12 mouse cellular contexts compared by ENCODE assay signal in genomic region chr8:92506436-92506835, GRCm38 (mm10).
A peak's percentile ranks its signal among the peaks of the same experiment; 100 is the strongest.
DNase-seq lines count a peak whose midpoint lies in the region; ATAC-seq and TF ChIP-seq lines count a peak whose summit lies in the region.
"Had no signal": no experiment of that assay in that cellular context is flagged by ENCODE, and none has a peak within 500 bp of the region (broad histone marks: within the 10 kb centered on the region; RNA-seq: fewer than 3 reads in every experiment).

No protein-coding gene starts in this region.

- no peak for ATAC-seq in limb, embryonic 14.5 days (ENCODE audit: low FRiP score, low read depth)

- H3K4me1 ChIP-seq in limb, embryonic 14.5 days (ENCODE audit: control insufficient read depth, insufficient read depth, low read length) = peaks cover 29% of the 10 kb centered on the region

- no peaks in the 10 kb centered on the region for H3K27me3 ChIP-seq in limb, embryonic 14.5 days (ENCODE audit: control insufficient read depth, insufficient read depth, low read length)
- H3K27me3 ChIP-seq: CH12.LX had no signal

- TF ChIP-seq POLR2A in limb, embryonic 14.5 days (IDR thresholded peaks at IDR 0.05; ENCODE audit: borderline replicate concordance, extremely low read depth, insufficient read depth, insufficient read length) = no peak

- WGBS in limb, embryonic 14.5 days = 63% methylated on average over 5 of the region's 5 CpGs

- no peaks in the 10 kb centered on the region for H3K9me3 ChIP-seq in limb, embryonic 14.5 days (ENCODE audit: control insufficient read depth, low read length)

- H3K27ac ChIP-seq in limb, embryonic 14.5 days (replicated peaks; ENCODE audit: low read depth, low read length) = 0 out of 2 replicates have a peak overlapping the region, but pooled peaks have one; percentile 40

- no peak overlapping the region for H3K9ac ChIP-seq in limb, embryonic 14.5 days (ENCODE audit: low read depth, low read length, severe bottlenecking)

- peak; percentile 14 for DNase-seq in adrenal gland, postnatal 14 days
- no peak for DNase-seq in adrenal gland, adult 8-10 months
- peak; percentile 22 to 23 for DNase-seq in kidney, postnatal 4 days
- no peak for DNase-seq in kidney, postnatal 14 days
- peak; percentile 15 for DNase-seq in right cerebral cortex, postnatal 4 days
- DNase-seq in right cerebral cortex, postnatal 36 days (ENCODE audit: low spot score in 2 of 2) = no peak
- no peak for DNase-seq in limb, embryonic 14.5 days (ENCODE audit: low spot score)
- DNase-seq in layer of hippocampus, adult 9-11 months = no peak
- DNase-seq: adrenal gland, postnatal 36 days; heart, adult 11 months; kidney, adult 2 months had no signal

- H3K36me3 ChIP-seq in limb, embryonic 14.5 days (ENCODE audit: control insufficient read depth, insufficient read depth, low read length) = no peaks in the 10 kb centered on the region

- no peak overlapping the region for H3K4me2 ChIP-seq in limb, embryonic 14.5 days (replicated peaks; ENCODE audit: low read depth, low read length, severe bottlenecking)

- no peak overlapping the region for H3K4me3 ChIP-seq in limb, embryonic 14.5 days (replicated peaks; ENCODE audit: low read length)

Comparison
In these comparisons a context has a peak if more than half of its experiments do, and no peak if none do; other contexts are left out.
1. DNase-seq: peak in adrenal gland, postnatal 14 days (single experiment), kidney, postnatal 4 days (2 of 2) and right cerebral cortex, postnatal 4 days (single experiment); none in adrenal gland, adult 8-10 months (single experiment), kidney, postnatal 14 days (single experiment), right cerebral cortex, postnatal 36 days (0 of 2), limb, embryonic 14.5 days (single experiment) and layer of hippocampus, adult 9-11 months (single experiment).